Mouse (Mus musculus) mouse embryonic stem cell (cell line): ENCODE measurements around the gene Veph1.
"Not testable (repeated sequence)": the region's sequence is repeated elsewhere in the genome, so short reads cannot be mapped to it uniquely, and the experiment has no call there.

Experiments
- in situ Hi-C, 2 experiments: fragments of 300-500 bp; cut with MboI; formaldehyde crosslinking; loops; 1 replicate in 1 of 2; 3 replicates in 1 of 2; pipeline ENCODE4 v1.14.3; 2019 to 2020; ENCODE audit warnings: low sequenced_read_pairs in 2 of 2, low pct_unique_long_range_greater_than_20kb in 1 of 2, mixed read lengths in 1 of 2; ENCODE audit not compliant: unreplicated experiment in 1 of 2

The Veph1 gene

DNA sequence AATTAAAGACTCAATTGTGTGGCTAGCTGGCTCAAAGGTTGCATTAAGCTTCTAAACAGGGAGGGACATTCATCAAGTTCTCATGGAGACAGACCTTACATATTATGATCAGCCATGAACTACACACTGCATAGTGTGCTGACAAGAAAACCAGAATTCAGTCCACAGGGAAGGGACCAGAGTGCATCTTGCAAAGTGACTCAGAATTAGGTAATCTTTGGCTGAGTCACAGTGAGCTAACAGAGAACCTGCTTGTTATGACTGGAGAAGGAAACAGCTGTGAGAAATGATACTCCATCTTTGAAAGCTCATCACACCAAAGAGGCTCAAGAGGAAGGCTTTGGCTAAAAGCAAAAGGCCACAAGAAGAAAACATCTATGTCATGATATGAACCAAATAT, 56.2 kb downstream of the Veph1 start:
- in situ Hi-C loops, result no loop called here

DNA sequence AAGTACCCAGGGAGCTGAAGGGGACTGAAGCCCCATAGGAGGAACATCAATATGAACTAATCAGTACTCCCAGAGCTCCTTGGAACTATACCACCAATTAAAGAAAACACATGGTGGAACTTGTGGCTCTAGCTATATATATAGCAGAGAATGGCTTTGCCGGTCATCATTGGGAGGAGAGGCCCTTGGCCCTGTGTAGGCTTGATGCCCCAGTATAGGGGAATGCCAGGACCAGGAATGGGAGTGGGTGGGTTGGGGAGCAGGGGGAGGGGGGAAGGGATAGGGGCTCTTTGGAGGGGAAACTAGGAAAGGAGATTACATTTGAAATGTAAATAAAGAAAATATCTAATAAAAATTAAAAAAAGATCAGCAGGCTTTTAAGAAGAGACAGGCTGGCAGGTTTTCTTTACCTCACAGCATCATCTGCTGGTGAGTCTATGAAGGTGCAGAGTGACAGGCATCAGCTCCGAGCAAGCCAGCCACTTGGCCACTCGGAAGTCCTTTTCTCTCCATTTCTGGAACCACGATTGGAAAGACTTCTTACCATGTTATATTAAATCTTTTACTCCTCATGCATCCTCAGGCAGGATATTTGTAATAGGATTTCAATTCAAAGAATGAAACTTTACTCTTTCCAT, 60.3 kb downstream of the Veph1 start:
- in situ Hi-C loops, result not testable (repeated sequence)

DNA sequence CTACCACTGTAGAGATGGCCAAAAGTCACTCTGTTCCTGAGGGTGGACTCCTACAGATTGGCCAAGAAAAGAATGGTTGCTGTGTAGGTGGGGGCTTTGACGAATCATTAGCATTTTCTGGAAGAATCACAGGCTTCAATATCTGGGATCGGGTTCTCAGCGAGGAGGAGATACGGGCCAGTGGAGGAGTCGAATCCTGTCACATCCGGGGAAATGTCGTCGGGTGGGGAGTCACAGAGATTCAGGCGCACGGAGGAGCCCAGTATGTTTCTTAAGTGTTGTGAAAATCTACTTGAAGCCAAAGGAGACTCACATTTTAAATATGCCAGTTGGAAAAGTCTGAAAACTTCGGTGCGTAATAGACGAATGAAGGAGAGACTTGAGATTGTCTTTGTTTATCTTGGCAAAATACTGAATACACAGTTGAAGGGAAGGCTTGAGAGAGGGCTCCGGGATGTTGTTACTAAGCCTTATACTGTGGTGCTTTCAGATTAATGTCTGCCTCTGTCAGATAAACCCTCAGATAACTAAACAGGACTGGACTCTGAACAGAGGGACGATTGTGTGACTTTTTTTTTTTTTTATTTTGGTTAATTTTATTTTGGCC, 71.6 kb downstream of the Veph1 start:
- in situ Hi-C loops, result no loop called here

DNA sequence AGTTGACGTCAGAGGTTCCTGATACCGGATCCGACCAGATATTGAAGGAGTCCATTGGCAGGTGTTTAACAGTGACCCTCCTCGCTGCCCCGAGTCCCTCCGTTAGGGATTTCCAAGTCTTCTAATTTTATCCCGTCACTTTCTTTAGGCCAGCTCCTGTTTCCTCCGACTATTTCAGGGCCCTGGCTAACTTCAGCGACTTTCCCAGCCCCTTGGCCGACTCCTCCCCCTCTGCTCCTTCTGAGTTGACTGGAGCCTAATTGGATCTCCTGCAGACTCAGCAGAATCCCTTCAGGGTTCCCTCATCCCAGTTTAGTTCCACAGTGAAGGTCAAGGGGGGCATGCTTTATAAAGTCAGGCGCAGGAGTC, 75.4 kb downstream of the Veph1 start:
- in situ Hi-C loops, result no loop called here

DNA sequence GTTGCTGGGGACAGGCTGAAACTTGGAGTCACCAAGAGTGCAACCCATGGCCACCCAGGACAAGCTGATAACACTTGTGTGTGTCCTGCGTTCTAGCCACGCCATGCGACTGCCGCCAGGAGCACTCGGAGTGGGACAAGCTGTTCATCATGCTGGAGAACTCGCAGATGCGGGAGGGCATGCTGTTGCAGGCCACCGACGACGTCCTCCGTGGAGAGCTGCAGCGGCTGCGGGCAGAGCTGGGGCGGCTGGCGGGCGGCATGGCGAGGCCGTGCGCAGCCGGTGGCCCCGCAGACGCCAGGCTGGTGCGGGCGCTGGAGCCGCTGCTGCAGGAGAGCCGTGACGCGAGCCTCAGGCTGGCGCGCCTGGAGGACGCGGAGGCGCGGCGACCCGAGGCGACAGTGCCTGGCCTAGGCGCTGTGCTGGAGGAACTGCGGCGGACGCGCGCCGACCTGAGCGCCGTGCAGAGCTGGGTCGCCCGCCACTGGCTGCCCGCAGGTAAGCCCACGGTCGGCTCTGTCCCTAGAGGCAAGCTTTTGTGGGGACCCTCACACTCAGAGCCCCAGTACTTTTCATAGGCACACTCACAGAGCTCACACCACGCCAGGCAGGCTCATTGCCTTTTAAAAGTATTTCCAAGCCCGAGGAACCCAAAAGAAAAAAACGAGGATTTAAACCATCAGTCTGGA, 75.9 kb downstream of the Veph1 start:
- in situ Hi-C loops, result no loop called here

DNA sequence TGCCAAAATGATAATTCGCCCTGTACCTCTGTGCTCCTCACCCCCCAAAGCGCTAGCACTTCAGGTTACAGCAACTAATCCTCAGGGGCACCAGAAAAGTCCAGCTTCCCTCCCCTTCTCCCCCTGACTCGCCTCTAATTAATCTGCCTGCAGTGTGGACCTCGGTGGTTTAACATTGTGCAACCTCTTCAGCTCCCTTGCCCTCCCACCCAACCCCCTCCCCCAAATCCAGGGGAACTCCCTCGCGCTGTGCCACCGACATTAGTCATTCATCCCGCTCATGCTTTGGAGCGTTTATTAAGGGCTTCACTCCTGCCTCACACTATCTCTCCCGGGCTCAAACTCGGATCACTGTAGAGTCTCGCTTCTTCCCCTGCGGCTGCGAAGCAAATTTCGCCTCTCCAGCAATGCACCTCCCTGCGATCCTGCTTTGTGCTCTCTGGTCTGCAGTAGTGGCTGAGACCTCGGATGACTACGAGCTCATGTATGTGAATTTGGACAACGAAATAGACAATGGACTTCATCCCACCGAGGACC, 76.9 kb downstream of the Veph1 start, which contains the start of gene Ptx3:
Gene Ptx3 (plus strand): TSS at position 256 of the 537 bp plus-strand sequence.
- in situ Hi-C loops, result no loop called here

DNA sequence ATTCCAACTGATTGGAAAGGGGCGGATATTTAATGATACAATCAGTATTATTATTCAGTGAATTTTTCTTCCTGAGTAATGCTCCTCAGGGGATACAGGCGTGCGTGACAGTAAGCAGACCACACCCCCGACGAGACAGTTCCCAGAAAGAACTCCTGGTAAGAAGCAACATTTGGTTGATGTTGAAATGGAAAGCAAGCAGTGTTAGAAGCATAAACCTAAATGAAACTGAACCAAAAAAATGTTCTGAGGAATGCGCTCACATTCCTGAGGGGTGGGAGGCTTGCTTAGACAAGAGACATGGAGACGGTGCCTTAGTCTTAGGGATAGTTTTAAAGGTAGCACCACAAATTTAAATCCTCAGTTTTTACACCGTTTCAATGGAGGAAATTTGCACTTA, 80.9 kb downstream of the Veph1 start:
- in situ Hi-C loops, result no loop called here

DNA sequence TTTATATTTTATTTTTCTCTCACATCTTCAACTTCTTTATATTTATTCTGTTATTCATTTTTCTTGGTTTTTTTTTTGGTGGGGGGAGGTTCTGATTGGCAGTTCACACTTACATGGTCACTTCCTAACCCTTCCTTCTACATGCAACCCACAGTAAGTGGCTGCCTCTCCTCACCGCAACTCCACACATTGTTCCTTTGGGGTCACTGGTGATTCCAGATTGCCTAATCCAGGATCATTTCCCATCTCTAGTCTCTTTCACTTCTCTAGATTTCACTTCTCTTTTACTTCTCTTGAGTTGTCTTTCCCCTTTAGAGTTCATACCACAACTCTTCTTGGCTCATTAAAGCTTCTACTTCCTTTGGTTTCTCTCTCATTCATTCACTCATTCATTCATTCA, 83.1 kb downstream of the Veph1 start:
- in situ Hi-C loops, result no loop called here

DNA sequence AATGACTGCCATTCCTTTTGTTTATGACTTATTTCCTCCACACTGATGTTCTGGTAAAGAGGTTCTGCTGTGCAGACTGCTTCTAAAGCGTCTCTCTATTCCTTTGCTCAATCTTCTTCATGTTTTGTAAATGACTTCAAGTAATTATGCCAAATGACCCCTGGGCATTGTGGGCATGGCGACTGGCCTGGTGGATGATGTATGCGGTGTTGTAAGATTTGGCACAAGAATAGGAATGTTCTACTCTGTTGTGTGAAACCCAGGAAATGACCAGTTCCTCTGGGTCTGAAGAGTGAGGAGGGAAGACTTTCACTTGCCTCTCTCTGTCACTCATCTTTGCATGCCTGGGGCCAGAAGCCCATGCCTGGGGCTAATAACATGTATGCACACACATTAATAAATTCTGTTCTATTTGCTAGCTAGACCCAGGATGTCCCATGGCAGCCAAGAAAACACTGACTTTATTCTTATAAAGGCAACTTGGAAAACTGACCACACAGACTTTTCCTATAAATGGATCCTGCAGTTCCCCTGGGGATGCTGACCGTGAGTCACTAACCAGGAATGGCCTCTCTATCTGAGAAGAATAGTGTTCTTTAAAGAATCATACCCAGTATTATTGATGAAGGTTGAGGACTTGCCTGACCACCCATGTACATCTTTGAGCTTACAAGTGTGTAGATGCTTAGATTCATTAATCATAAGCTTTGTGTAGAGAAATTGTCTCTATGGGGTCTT, 87.6 kb downstream of the Veph1 start:
- in situ Hi-C loops, result no loop called here

DNA sequence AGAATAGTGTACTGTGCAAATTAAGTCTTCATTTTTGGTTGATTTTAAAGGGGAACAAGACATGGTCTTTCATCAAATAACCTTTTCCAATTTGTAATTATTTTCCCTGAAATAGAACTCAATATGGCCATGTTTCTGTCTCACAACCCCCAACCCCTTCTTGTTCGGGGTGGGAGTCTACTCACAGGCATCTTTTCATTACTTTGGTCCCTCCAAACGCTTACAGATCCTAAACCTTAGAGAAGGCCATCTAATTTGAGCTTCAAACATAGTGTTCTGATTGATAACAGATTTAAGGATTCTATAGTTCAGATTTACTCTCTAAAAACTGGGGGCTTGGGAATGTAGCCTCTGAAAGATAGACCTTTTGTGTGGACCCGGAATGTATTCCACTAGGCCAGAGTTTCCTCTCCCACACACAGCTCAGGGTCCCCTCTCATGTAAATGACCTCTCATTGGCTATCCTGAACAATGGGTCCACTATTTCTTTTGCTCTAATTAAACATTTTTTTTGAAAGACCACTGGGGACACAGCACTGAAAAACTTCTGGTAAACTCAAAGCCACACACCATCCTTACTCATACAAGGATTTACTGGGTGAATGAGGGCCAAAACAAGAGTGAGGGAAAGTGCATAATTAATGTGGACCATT, 102.6 kb downstream of the Veph1 start:
- in situ Hi-C loops, result no loop called here

DNA sequence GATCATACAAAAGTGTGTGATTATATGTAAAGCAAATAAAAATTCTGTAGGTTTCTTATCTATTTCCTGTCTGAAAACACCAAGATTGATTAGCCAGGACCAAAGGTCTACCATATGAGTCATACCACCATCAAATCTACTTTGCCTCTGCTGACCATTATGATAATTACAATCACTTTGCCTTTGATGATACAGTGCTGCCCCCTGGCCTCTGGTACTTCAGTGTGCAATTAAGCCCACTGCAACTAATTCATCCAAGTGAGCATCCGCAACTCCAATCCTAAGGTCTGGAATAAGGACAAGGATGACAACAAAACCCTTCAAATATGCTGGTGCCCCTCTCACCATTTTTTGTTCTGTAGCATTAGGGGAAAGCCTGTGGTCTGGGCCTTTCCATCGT, 117.0 kb downstream of the Veph1 start:
- in situ Hi-C loops, result no loop called here

DNA sequence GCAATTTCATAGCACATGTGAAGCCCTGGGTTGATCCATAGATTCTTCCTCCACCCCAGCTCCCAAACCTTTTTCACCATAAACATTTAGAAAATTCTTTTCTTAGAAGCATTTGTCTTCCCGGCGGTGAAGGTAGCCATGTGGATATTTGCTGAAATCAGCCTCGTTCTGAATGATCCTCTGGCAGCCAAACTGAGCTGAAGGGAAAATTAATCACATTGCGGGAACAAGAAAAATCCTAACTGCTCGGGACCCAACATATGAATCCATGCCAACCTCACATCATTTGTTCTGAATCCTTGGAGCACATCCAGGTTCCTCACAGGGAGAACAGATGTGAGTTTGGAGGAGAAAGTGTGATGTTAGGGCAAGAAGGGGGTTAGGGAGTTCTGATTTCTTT, 123.7 kb downstream of the Veph1 start:
- in situ Hi-C loops, result no loop called here

DNA sequence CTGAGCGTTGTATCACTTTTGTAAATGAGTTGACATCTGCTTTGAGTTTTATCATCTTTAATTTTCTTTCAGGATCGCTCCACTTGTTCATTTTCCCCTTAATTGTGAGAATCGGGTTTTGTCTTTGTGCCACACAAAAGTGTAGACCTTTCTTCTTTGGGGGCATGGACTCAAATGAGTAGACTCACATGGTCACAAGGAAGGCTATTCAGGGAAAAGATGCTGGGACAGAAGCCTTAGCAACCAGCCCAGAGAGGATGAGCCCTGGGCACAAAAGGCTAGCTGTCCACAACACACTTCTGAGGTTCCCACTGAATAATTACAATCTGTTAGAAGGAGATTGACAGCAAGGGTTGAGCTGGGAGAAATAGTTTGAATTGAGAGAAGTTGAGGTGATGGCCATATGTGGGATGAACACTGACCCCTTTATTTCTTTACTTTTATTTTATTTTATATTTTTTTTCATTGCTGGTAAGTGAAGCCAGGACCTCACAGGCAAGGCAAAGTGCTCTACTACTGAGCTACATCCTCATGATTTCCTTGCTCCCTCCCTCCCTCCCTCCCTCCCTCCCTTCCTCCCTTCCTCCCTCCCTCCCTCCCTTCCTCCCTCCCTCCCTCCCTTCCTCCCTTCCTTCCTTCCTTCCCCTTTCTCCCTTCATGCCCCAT, 126.6 kb downstream of the Veph1 start:
- in situ Hi-C loops, result no loop called here

DNA sequence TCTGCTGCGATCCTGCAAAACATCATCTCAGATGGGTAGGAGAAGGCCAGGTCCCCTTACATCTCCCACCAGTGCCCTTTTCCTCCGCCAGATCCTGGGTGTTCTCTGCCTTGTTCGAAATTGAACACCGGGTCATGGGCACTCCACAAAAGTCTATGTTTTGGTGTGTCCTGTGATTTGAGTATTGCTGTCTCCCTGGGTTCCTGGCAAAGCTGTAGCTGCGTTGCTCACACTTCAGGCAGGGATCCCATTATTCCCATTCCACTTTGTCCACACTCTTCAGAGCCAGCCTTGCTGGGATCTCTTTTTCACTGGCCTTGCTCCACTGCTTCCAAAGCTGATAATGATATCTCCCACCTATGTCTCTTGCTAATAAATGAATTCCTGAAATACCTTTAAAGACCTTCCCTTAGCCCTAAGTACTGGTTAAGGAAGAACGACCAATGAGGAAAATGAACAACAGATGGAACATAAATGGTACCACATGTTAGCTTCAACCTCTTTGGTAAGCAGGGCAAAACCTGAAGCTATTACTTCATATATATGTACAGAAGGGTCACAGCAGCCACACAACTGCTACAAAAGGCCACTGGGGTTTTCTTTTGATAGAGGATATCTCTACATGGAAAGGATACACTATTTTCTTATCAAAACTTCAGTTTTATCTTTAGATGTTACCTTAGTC, 129.9 kb downstream of the Veph1 start:
- in situ Hi-C loops, result no loop called here

DNA sequence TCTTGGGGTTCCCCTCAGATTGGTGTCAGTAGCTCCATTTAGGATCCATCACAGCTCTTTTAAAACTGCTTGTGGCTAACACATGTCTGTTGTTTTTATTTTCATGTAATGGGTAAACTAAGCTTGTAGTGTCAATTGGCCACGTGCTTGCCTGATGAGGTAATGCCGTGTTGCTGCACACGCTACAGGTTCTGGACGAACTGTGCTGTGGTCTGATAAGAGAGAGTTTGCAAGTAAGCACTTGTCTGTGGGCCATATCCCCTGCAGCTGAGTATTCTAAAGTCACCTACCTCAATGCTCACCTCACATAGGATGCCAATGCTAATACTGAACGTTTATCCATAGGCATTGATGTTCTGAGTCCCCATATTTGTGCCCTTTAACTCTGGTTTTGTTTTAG, 131.6 kb downstream of the Veph1 start:
- in situ Hi-C loops, result no loop called here

DNA sequence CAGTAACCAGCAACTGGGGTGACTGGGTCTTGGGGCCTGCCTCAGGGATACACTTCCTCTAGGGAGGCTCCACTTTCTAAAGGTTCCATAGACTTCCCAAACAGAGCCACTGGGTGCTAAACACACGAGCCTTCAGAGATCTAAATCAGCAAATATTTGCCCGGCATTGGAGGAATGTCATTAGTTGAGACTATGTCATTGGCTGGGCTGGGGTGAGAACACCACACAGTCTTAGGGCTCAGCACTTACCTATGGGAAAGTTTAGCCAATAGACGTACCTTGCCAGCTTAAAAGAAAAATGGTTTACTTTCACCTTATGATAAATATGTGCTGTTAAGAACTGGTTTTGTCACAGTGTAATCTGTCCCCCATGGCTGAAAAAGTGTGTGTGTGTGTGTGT, 132.1 kb downstream of the Veph1 start:
- in situ Hi-C loops, result no loop called here

DNA sequence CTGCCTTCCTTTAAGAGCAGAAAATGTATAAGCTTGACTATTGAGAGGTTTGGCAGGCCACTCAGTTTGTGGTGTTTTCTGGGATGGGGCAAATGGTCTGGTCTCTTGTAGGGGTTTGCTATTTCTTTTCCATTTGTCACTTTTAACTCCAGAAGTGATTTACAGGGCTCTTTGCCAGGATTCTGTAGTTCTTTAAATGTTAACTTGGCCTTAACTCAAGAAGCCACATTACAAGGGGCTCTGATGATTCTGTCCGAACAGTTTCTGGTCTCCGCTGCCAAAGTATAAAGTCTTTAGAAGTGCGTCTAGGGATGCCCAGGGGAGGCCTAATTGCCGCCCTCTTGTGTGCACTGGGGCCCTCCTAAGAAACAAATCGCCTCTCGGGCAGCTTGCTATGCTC, 134.0 kb downstream of the Veph1 start:
- in situ Hi-C loops, result no loop called here

DNA sequence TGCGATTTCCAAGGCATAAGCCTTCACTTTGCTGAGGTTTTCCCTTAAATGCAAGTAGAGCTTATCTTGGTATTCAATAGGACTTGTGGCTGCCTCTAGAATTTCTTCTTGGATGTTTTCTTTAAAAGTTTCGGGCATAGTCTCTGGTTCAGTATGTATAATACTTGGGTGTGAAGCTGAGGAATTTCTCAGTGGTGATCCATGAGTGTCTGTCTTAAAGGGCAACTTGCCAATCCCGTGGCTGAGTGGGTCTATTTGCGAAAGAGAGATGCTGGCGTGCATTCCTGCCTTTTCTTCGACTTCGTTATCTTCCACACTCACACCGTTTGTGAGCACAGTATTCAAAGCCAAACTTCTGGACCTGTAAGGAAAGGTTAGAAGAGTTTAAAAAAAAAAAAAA, 138.7 kb downstream of the Veph1 start:
- in situ Hi-C loops, result no loop called here
